Mouse (Mus musculus): ENCODE results near the gene Midn. TPM values are rescaled to one million over a fixed set of nuclear protein-coding genes. Genes with fewer than 3 reads are reported as not detected.

Gene Midn
- polyA plus RNA-seq (2015; fragmentation: Nextera tagmentation; extraction: Ambion mirVana), result 15.6 and 15.7 TPM in 2 replicates

GRCm38 (mm10) chr10:80147719-80148601 is at the start of gene Midn:
Gene Midn (plus strand): TSS chr10:80148272.
- Histone ChIP-seq H3K27me3 (replicated peaks) (no peaks in the 10 kb centered on the region), H3K4me3 (peak within 1 kb of the TSS; percentile 95), H3K27ac (replicated peaks) (peak within 1 kb of the TSS; percentile 99), H3K4me2 (peak within 1 kb of the TSS; percentile 93), H3K9me3 (no peaks in the 10 kb centered on the region), H3K4me1 (peaks cover 66% of the 10 kb centered on the region), H3K9ac (peak within 1 kb of the TSS; percentile 100), H3K36me3 (peaks cover 70% of the 10 kb centered on the region)
- peak; percentile 49 for ATAC-seq (ENCODE audit: extremely low read depth, insufficient number of reproducible peaks, low FRiP score, low TSS enrichment)
- under 1% methylated on average over 41 of the region's 42 CpGs for WGBS

GRCm38 (mm10) chr10:80098630-80099029 is 49.4 kb upstream of the Midn start:
- Histone ChIP-seq H3K27me3 (replicated peaks) (no peaks in the 10 kb centered on the region), H3K9me3 (no peaks in the 10 kb centered on the region), H3K9ac (peak overlapping the region; percentile 11; the same call in 1 of the 2 replicates), H3K36me3 (no peaks in the 10 kb centered on the region), H3K4me2 (no peak overlapping the region), H3K4me3 (no peak overlapping the region), H3K4me1 (peaks cover 89% of the 10 kb centered on the region), H3K27ac (replicated peaks) (no peak overlapping the region)
- 71% methylated on average over 5 of the region's 5 CpGs for WGBS
- ATAC-seq (ENCODE audit: extremely low read depth, insufficient number of reproducible peaks, low FRiP score, low TSS enrichment), result no peak

GRCm38 (mm10) chr10:80100982-80101381 is 47.1 kb upstream of the Midn start:
- H3K4me1 ChIP-seq, result peaks cover 66% of the 10 kb centered on the region
- H3K4me3 ChIP-seq, result peak overlapping the region; percentile 96; the same call in 1 of the 2 replicates
- H3K9ac ChIP-seq, result peak overlapping the region; percentile 96
- peak overlapping the region; percentile 92 for H3K4me2 ChIP-seq
- H3K27ac ChIP-seq (replicated peaks), result 0 out of 2 replicates have a peak overlapping the region, but pooled peaks have one; percentile 12
- H3K27me3 ChIP-seq (replicated peaks), result no peaks in the 10 kb centered on the region
- 44% methylated on average over 11 of the region's 11 CpGs for WGBS
- no peak for ATAC-seq (ENCODE audit: extremely low read depth, insufficient number of reproducible peaks, low FRiP score, low TSS enrichment)
- no peaks in the 10 kb centered on the region for H3K9me3 ChIP-seq
- no peaks in the 10 kb centered on the region for H3K36me3 ChIP-seq

- peak overlapping the region; percentile 92 for H3K4me2 ChIP-seq
- peak overlapping the region; percentile 73 for H3K27ac ChIP-seq (replicated peaks)
- no peaks in the 10 kb centered on the region for H3K9me3 ChIP-seq
- WGBS, result under 1% methylated on average over 53 of the region's 59 CpGs
- peak; percentile 71; the same call in 1 of the 2 replicates for ATAC-seq (ENCODE audit: extremely low read depth, insufficient number of reproducible peaks, low FRiP score, low TSS enrichment)
- H3K36me3 ChIP-seq, result no peaks in the 10 kb centered on the region
- H3K4me1 ChIP-seq, result peaks cover 52% of the 10 kb centered on the region
- no peaks in the 10 kb centered on the region for H3K27me3 ChIP-seq (replicated peaks)
- peak overlapping the region; percentile 96 for H3K4me3 ChIP-seq
- peak overlapping the region; percentile 96 for H3K9ac ChIP-seq
Observed at GRCm38 (mm10) chr10:80102216-80102915, 45.7 kb upstream of the Midn start.

GRCm38 (mm10) chr10:80103032-80103431 is 45.0 kb upstream of the Midn start:
- peak overlapping the region; percentile 92 for H3K4me2 ChIP-seq
- peak overlapping the region; percentile 73 for H3K27ac ChIP-seq (replicated peaks)
- no peak overlapping the region; the same call in 1 of the 2 replicates for H3K4me3 ChIP-seq
- H3K9ac ChIP-seq, result peak overlapping the region; percentile 96
- peaks cover 46% of the 10 kb centered on the region for H3K4me1 ChIP-seq
- H3K9me3 ChIP-seq, result no peaks in the 10 kb centered on the region
- 86% methylated on average over 2 of the region's 2 CpGs for WGBS
- H3K27me3 ChIP-seq (replicated peaks), result no peaks in the 10 kb centered on the region
- no peaks in the 10 kb centered on the region for H3K36me3 ChIP-seq
- no peak for ATAC-seq (ENCODE audit: extremely low read depth, insufficient number of reproducible peaks, low FRiP score, low TSS enrichment)

GRCm38 (mm10) chr10:80104181-80104580 is 43.9 kb upstream of the Midn start:
- Histone ChIP-seq H3K9me3 (no peaks in the 10 kb centered on the region), H3K27ac (replicated peaks) (no peak overlapping the region), H3K27me3 (replicated peaks) (no peaks in the 10 kb centered on the region), H3K9ac (no peak overlapping the region), H3K4me2 (no peak overlapping the region), H3K36me3 (no peaks in the 10 kb centered on the region), H3K4me1 (peaks cover 34% of the 10 kb centered on the region), H3K4me3 (no peak overlapping the region)
- ATAC-seq (ENCODE audit: extremely low read depth, insufficient number of reproducible peaks, low FRiP score, low TSS enrichment), result no peak
- WGBS, result 80% methylated on average over 3 of the region's 3 CpGs

GRCm38 (mm10) chr10:80105460-80105859 is 42.6 kb upstream of the Midn start, which contains the start of gene Sbno2:
Gene Sbno2 (minus strand): TSS chr10:80105571.
- Histone ChIP-seq H3K4me1 (peaks cover 23% of the 10 kb centered on the region), H3K27ac (replicated peaks) (no peak within 1 kb of the TSS), H3K4me2 (no peak within 1 kb of the TSS), H3K4me3 (no peak within 1 kb of the TSS), H3K27me3 (replicated peaks) (no peaks in the 10 kb centered on the region), H3K9me3 (no peaks in the 10 kb centered on the region), H3K9ac (peak within 1 kb of the TSS; percentile 50), H3K36me3 (no peaks in the 10 kb centered on the region)
- WGBS, result 68% methylated on average over 5 of the region's 5 CpGs
- no peak for ATAC-seq (ENCODE audit: extremely low read depth, insufficient number of reproducible peaks, low FRiP score, low TSS enrichment)

GRCm38 (mm10) chr10:80105926-80106325 is 42.1 kb upstream of the Midn start:
- Histone ChIP-seq H3K4me3 (no peak overlapping the region), H3K4me1 (peaks cover 19% of the 10 kb centered on the region), H3K9me3 (no peaks in the 10 kb centered on the region), H3K27me3 (replicated peaks) (no peaks in the 10 kb centered on the region), H3K36me3 (no peaks in the 10 kb centered on the region), H3K27ac (replicated peaks) (no peak overlapping the region), H3K9ac (peak overlapping the region; percentile 50; the same call in 1 of the 2 replicates), H3K4me2 (no peak overlapping the region)
- 54% methylated on average over 5 of the region's 5 CpGs for WGBS
- no peak for ATAC-seq (ENCODE audit: extremely low read depth, insufficient number of reproducible peaks, low FRiP score, low TSS enrichment)

- Histone ChIP-seq H3K9me3 (no peaks in the 10 kb centered on the region), H3K36me3 (no peaks in the 10 kb centered on the region), H3K9ac (peak overlapping the region; percentile 40; the same call in 1 of the 2 replicates), H3K27me3 (replicated peaks) (no peaks in the 10 kb centered on the region), H3K4me2 (no peak overlapping the region), H3K4me1 (peaks cover 6% of the 10 kb centered on the region), H3K4me3 (no peak overlapping the region), H3K27ac (replicated peaks) (no peak overlapping the region)
- WGBS, result 57% methylated on average over 6 of the region's 6 CpGs
- no peak for ATAC-seq (ENCODE audit: extremely low read depth, insufficient number of reproducible peaks, low FRiP score, low TSS enrichment)
Observed at GRCm38 (mm10) chr10:80107678-80108077, 40.4 kb upstream of the Midn start.

- H3K9ac ChIP-seq, result peak overlapping the region; percentile 88
- peaks cover 23% of the 10 kb centered on the region for H3K36me3 ChIP-seq
- H3K9me3 ChIP-seq, result no peaks in the 10 kb centered on the region
- H3K27ac ChIP-seq (replicated peaks), result peak overlapping the region; percentile 94
- whole genome bisulfite sequencing, result 2% methylated on average over 27 of the region's 27 CpGs
- 0 out of 2 replicates have a peak, but pooled peaks have one; percentile 23 for ATAC-seq (ENCODE audit: extremely low read depth, insufficient number of reproducible peaks, low FRiP score, low TSS enrichment)
- peak overlapping the region; percentile 77 for H3K4me2 ChIP-seq
- H3K27me3 ChIP-seq (replicated peaks), result no peaks in the 10 kb centered on the region
- H3K4me1 ChIP-seq, result peaks cover 39% of the 10 kb centered on the region
- peak overlapping the region; percentile 96 for H3K4me3 ChIP-seq
Observed at GRCm38 (mm10) chr10:80114341-80115284, 33.5 kb upstream of the Midn start.
